Mouse (Mus musculus) limb, embryonic 11.5 days (tissue): ENCODE measurements around the gene Cnga1. TPM values are rescaled to one million over a fixed set of nuclear protein-coding genes. Genes with fewer than 3 reads are reported as not detected.

ENCODE experiments used
- ATAC-seq: fragments of 200-750 bp; cut with Nextera tagmentation; 2 replicates; pipeline ENCODE4 v1.8.0; 2017; ENCODE audit warnings: low read depth; ENCODE audit not compliant: insufficient number of reproducible peaks, low FRiP score, low TSS enrichment
- DNase-seq: peaks from one replicate; pipeline ENCODE4 v3.0.0-alpha.2; 2015; ENCODE audit warnings: low spot score
- H3K27ac ChIP-seq: fragments of 300-500 bp; sonication (generic); replicated peaks from 2 replicates; pipeline ENCODE4 v1.5.1; 2014; ENCODE audit warnings: low read depth, mild to moderate bottlenecking, low read length
- H3K27me3 ChIP-seq: fragments of 300-500 bp; sonication (generic); 2 replicates; pipeline ENCODE4 v1.6.1; 2014; ENCODE audit warnings: mild to moderate bottlenecking, low read length, mixed read lengths; ENCODE audit not compliant: control insufficient read depth, insufficient read depth
- H3K36me3 ChIP-seq: fragments of 300-500 bp; sonication (generic); 2 replicates; pipeline ENCODE4 v1.6.1; 2014; ENCODE audit warnings: mild to moderate bottlenecking, low read length, moderate library complexity, mixed read lengths; ENCODE audit not compliant: control insufficient read depth, insufficient read depth
- H3K4me1 ChIP-seq: fragments of 300-500 bp; sonication (generic); 2 replicates; pipeline ENCODE4 v1.6.1; 2014; ENCODE audit warnings: low read length, mixed read lengths; ENCODE audit not compliant: control insufficient read depth, insufficient read depth
- H3K4me2 ChIP-seq: fragments of 300-500 bp; sonication (generic); 2 replicates; pipeline ENCODE4 v1.6.1; 2014; ENCODE audit warnings: low read depth, mild to moderate bottlenecking, moderate library complexity; ENCODE audit not compliant: severe bottlenecking
- H3K4me3 ChIP-seq: fragments of 300-500 bp; sonication (generic); 2 replicates; pipeline ENCODE4 v1.5.1; 2014; ENCODE audit warnings: low read depth, low read length
- H3K9ac ChIP-seq: fragments of 300-500 bp; sonication (generic); 2 replicates; pipeline ENCODE4 v1.6.1; 2014; ENCODE audit warnings: mild to moderate bottlenecking, low read length
- H3K9me3 ChIP-seq: fragments of 300-500 bp; sonication (generic); 2 replicates; pipeline ENCODE4 v1.6.1; 2016; ENCODE audit warnings: low read length; ENCODE audit not compliant: control insufficient read depth
- WGBS: fragments of 180-500 bp; shearing (Covaris S2); extraction: QIAGEN DNeasy Blood & Tissue Kit; methylation state at CpG from one replicate; pipeline ENCODE4 v1.1.7; 2014; 5-methylcytosine and 5-hydroxymethylcytosine counted together
- polyA plus RNA-seq: library from polyadenylated mRNA; unstranded; fragments of >200 nt; fragmentation: Nextera tagmentation; extraction: Ambion mirVana; gene quantifications from 2 replicates; pipeline ENCODE4 v1.2.1, GENCODE M21; 2014

The Cnga1 gene
- not detected in 2 replicates for polyA plus RNA-seq

- no peaks in the 10 kb centered on the region for H3K4me1 ChIP-seq
- no peak for DNase-seq
- H3K9ac ChIP-seq, result no peak within 1 kb of the TSS
- no peak within 1 kb of the TSS for H3K27ac ChIP-seq
- H3K36me3 ChIP-seq, result no peaks in the 10 kb centered on the region
- H3K27me3 ChIP-seq, result peaks cover 6% of the 10 kb centered on the region; the same call in 1 of the 2 replicates
- no peak for ATAC-seq
- WGBS, result 70% methylated on average over 1 of the region's 1 CpGs
- H3K4me2 ChIP-seq, result no peak within 1 kb of the TSS
- no peak within 1 kb of the TSS for H3K4me3 ChIP-seq
- H3K9me3 ChIP-seq, result no peaks in the 10 kb centered on the region
Measured at GRCm38 (mm10) chr5:72644175-72644574, at the start of gene Cnga1. Cnga1 (minus strand) TSS chr5:72644275.

- no peak for ATAC-seq
- Histone ChIP-seq H3K4me2 (no peak overlapping the region), H3K9ac (no peak overlapping the region), H3K27ac (no peak overlapping the region), H3K4me1 (no peaks in the 10 kb centered on the region), H3K4me3 (no peak overlapping the region), H3K36me3 (no peaks in the 10 kb centered on the region), H3K27me3 (no peaks in the 10 kb centered on the region), H3K9me3 (no peaks in the 10 kb centered on the region)
- no peak for DNase-seq
- WGBS, result 94% methylated on average over 5 of the region's 5 CpGs
Measured at GRCm38 (mm10) chr5:72690516-72690915, 46.4 kb upstream of the Cnga1 start.

- no peaks in the 10 kb centered on the region for H3K27me3 ChIP-seq
- DNase-seq (no peak), ATAC-seq (no peak)
- H3K4me3 ChIP-seq, result no peak overlapping the region
- no peaks in the 10 kb centered on the region for H3K4me1 ChIP-seq
- H3K9ac ChIP-seq, result no peak overlapping the region
- H3K36me3 ChIP-seq, result no peaks in the 10 kb centered on the region
- no peaks in the 10 kb centered on the region for H3K9me3 ChIP-seq
- no peak overlapping the region for H3K4me2 ChIP-seq
- WGBS, result 92% methylated on average over 7 of the region's 7 CpGs
- H3K27ac ChIP-seq, result no peak overlapping the region
Measured at GRCm38 (mm10) chr5:72689556-72689955, 45.5 kb upstream of the Cnga1 start.

- DNase-seq (no peak), ATAC-seq (no peak)
- no peak overlapping the region for H3K9ac ChIP-seq
- 80% methylated on average over 6 of the region's 6 CpGs for WGBS
- H3K27me3 ChIP-seq, result no peaks in the 10 kb centered on the region
- H3K4me2 ChIP-seq, result no peak overlapping the region
- H3K4me3 ChIP-seq, result no peak overlapping the region
- H3K9me3 ChIP-seq, result no peaks in the 10 kb centered on the region
- no peaks in the 10 kb centered on the region for H3K36me3 ChIP-seq
- H3K27ac ChIP-seq, result no peak overlapping the region
- H3K4me1 ChIP-seq, result no peaks in the 10 kb centered on the region
Measured at GRCm38 (mm10) chr5:72681451-72681850, 37.4 kb upstream of the Cnga1 start.

- ATAC-seq, result no peak
- Histone ChIP-seq H3K4me3 (no peak overlapping the region), H3K27ac (no peak overlapping the region), H3K36me3 (no peaks in the 10 kb centered on the region), H3K4me2 (no peak overlapping the region), H3K4me1 (no peaks in the 10 kb centered on the region), H3K27me3 (no peaks in the 10 kb centered on the region), H3K9ac (no peak overlapping the region), H3K9me3 (no peaks in the 10 kb centered on the region)
- 83% methylated on average over 9 of the region's 9 CpGs for WGBS
- DNase-seq, result no peak
Measured at GRCm38 (mm10) chr5:72674994-72675542, 31.0 kb upstream of the Cnga1 start.

- H3K27ac ChIP-seq, result no peak overlapping the region
- H3K4me2 ChIP-seq, result no peak overlapping the region
- H3K4me1 ChIP-seq, result no peaks in the 10 kb centered on the region
- no peak overlapping the region for H3K9ac ChIP-seq
- DNase-seq (no peak), ATAC-seq (no peak)
- no peaks in the 10 kb centered on the region for H3K36me3 ChIP-seq
- no peaks in the 10 kb centered on the region for H3K9me3 ChIP-seq
- WGBS, result 85% methylated on average over 8 of the region's 8 CpGs
- no peaks in the 10 kb centered on the region for H3K27me3 ChIP-seq
- H3K4me3 ChIP-seq, result no peak overlapping the region
Measured at GRCm38 (mm10) chr5:72671017-72671699, 27.1 kb upstream of the Cnga1 start.

- Histone ChIP-seq H3K36me3 (no peaks in the 10 kb centered on the region), H3K27ac (no peak overlapping the region), H3K9ac (no peak overlapping the region), H3K27me3 (no peaks in the 10 kb centered on the region), H3K9me3 (no peaks in the 10 kb centered on the region), H3K4me2 (no peak overlapping the region), H3K4me1 (no peaks in the 10 kb centered on the region), H3K4me3 (no peak overlapping the region)
- 82% methylated on average over 9 of the region's 9 CpGs for WGBS
- no peak for ATAC-seq
- DNase-seq, result no peak
Measured at GRCm38 (mm10) chr5:72668351-72668750, 24.3 kb upstream of the Cnga1 start.

- DNase-seq (no peak), ATAC-seq (no peak)
- H3K27ac ChIP-seq, result no peak overlapping the region
- no peaks in the 10 kb centered on the region for H3K27me3 ChIP-seq
- no peak overlapping the region for H3K4me2 ChIP-seq
- no peaks in the 10 kb centered on the region for H3K9me3 ChIP-seq
- 83% methylated on average over 7 of the region's 7 CpGs for WGBS
- no peak overlapping the region for H3K4me3 ChIP-seq
- H3K36me3 ChIP-seq, result no peaks in the 10 kb centered on the region
- H3K9ac ChIP-seq, result no peak overlapping the region
- no peaks in the 10 kb centered on the region for H3K4me1 ChIP-seq
Measured at GRCm38 (mm10) chr5:72666428-72666827, 22.4 kb upstream of the Cnga1 start.

GRCm38 (mm10) chr5:72665281-72665680 is 21.2 kb upstream of the Cnga1 start:
- ATAC-seq, result no peak
- Histone ChIP-seq H3K9me3 (no peaks in the 10 kb centered on the region), H3K4me2 (no peak overlapping the region), H3K4me3 (no peak overlapping the region), H3K27ac (no peak overlapping the region), H3K27me3 (no peaks in the 10 kb centered on the region), H3K4me1 (no peaks in the 10 kb centered on the region), H3K9ac (no peak overlapping the region), H3K36me3 (no peaks in the 10 kb centered on the region)
- peak; percentile 76 for DNase-seq
- WGBS, result 30% methylated on average over 5 of the region's 5 CpGs
